Mouse (Mus musculus) retina, embryonic 14.5 days (tissue): ENCODE data around the gene Zfyve19.

Experiments
- DNase-seq: peaks from one replicate; pipeline ENCODE4 v3.0.0-alpha.2; 2015; ENCODE audit warnings: low spot score

The Zfyve19 gene

GRCm38 (mm10) chr2:119250826-119251478, 42.5 kb downstream of the Zfyve19 start:
- peak; percentile 97 for DNase-seq

- DNase-seq, result no peak
Observed at GRCm38 (mm10) chr2:119254976-119255375, 46.6 kb downstream of the Zfyve19 start.

GRCm38 (mm10) chr2:119260518-119260917, 52.1 kb downstream of the Zfyve19 start:
- no peak for DNase-seq

- DNase-seq, result no peak
Observed at GRCm38 (mm10) chr2:119261326-119261725, 52.9 kb downstream of the Zfyve19 start.

GRCm38 (mm10) chr2:119262978-119263377, 54.6 kb downstream of the Zfyve19 start:
- no peak for DNase-seq

GRCm38 (mm10) chr2:119263813-119264212, 55.4 kb downstream of the Zfyve19 start:
- no peak for DNase-seq
